Mouse (Mus musculus) cerebellum, adult 2 months (tissue): ENCODE measurements around the gene Gdpd5. TPM values are rescaled to one million over a fixed set of nuclear protein-coding genes. Genes with fewer than 3 reads are reported as not detected.

ENCODE experiments used
- DNase-seq, 2 experiments: peaks; one replicate each; pipeline ENCODE4 v3.0.0; 2021
- H3K27ac ChIP-seq: fragments of 200-500 bp; 2 replicates; pipeline ENCODE4 v1.5.1; 2012; ENCODE audit warnings: low read length, control low read depth, inconsistent platforms; ENCODE audit not compliant: insufficient read depth
- H3K27me3 ChIP-seq: fragments of 200-500 bp; 2 replicates; pipeline ENCODE4 v1.6.1; 2012; ENCODE audit warnings: inconsistent platforms, mild to moderate bottlenecking, low read length, moderate library complexity; ENCODE audit not compliant: control insufficient read depth, insufficient read depth
- H3K4me1 ChIP-seq: fragments of 200-500 bp; 2 replicates; pipeline ENCODE4 v1.6.1; 2011; ENCODE audit warnings: low read length; ENCODE audit not compliant: control insufficient read depth, insufficient read depth
- H3K4me3 ChIP-seq: fragments of 200-500 bp; replicated peaks from 2 replicates; pipeline ENCODE3; 2011; ENCODE audit warnings: mild to moderate bottlenecking, low read depth, low read length, control low read depth; ENCODE audit not compliant: insufficient read depth
- CTCF ChIP-seq: fragments of 200-500 bp; IDR thresholded peaks from 2 replicates; pipeline ENCODE4 v1.5.1; 2011; ENCODE audit warnings: low read depth, mild to moderate bottlenecking, control low read depth, low read length, moderate library complexity, borderline replicate concordance; ENCODE audit not compliant: insufficient read depth
- POLR2A ChIP-seq: fragments of 200-500 bp; IDR thresholded peaks from 2 replicates; pipeline ENCODE4 v1.6.1; 2011; ENCODE audit warnings: low read length, control low read depth, borderline replicate concordance; ENCODE audit not compliant: insufficient read depth
- WGBS: fragments of 180-500 bp; shearing (Covaris S2); methylation state at CpG from one replicate; pipeline ENCODE4 v1.1.7; 2018; 5-methylcytosine and 5-hydroxymethylcytosine counted together
- polyA plus RNA-seq: library from polyadenylated mRNA; depleted of rRNA; stranded (reverse); fragments of >200 nt; gene quantifications from 2 replicates; pipeline ENCODE4 v1.2.3, GENCODE M21; 2012

Gene Gdpd5
- polyA plus RNA-seq, 1 experiment = 49.4 TPM

- TF ChIP-seq POLR2A (no peak), CTCF (no peak)
- H3K27ac ChIP-seq = no peak overlapping the region
- peaks cover 5% of the 10 kb centered on the region for H3K4me1 ChIP-seq
- WGBS = 81% methylated on average over 12 of the region's 12 CpGs
- no peaks in the 10 kb centered on the region for H3K27me3 ChIP-seq
- no peak for DNase-seq
- H3K4me3 ChIP-seq = no peak overlapping the region
Observed at GRCm38 (mm10) chr7:99404031-99404735, 23.0 kb downstream of the Gdpd5 start.

DNA sequence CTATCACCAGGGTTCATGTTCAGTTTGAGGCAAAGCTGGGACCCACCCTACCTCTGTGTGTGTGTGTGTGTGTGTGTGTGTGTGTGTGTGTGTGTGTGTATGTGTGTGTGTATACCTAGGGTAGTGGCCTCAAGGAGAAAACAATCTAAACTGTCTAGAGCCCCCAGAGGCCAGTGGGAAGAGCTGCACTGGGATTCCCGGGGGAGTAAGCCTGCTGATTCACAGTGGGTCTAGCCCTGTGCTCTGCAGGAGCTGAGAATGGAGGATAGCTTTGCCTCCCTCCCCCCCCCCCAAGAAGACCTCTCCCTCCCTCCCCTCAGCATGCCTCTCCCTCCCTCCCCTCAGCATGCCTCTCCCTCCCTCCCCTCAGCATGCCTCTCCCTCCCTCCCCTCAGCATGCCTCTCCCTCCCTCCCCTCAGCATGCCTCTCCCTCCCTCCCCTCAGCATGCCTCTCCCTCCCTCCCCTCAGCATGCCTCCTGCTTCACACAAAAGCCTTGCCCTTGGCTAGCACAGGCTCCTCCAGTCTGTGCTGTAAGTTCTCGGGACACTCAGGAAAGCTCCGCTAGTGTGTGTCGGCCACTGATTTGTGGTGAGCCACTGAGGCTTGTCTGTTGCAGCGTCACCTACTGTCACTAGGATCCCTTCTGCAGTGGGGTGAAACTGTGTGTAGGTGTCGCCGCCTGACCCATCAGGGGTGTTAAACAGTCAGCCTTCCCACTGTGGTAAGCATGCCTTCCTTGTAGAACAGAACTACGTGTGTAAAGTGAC is 24.4 kb downstream of the Gdpd5 start:
- Histone ChIP-seq H3K27me3 (no peaks in the 10 kb centered on the region), H3K4me3 (no peak overlapping the region), H3K4me1 (peaks cover 5% of the 10 kb centered on the region), H3K27ac (no peak overlapping the region)
- 60% methylated on average over 8 of the region's 8 CpGs for WGBS
- DNase-seq = no peak
- TF ChIP-seq POLR2A = no peak
- no peak for TF ChIP-seq CTCF

DNA sequence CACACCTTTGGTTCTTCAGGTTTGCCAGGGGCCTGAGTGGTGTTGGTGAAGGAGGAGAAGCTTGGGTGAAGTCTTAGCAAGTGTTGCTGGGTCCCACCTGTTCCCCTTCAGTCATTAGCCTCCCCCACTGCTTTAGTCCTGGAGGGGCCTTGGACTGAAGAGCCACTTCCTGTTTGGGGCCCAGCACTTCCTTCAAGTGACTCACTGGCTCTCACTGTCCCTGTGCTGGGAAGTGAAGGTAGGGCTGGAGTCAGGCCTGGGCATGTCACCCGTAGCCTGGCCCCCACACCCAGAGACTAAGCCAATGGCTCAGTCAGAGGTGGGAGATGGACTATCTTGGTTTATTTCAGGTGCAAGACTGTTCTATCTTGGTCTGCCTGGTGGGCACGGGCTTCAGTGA is 26.4 kb downstream of the Gdpd5 start:
- Histone ChIP-seq H3K4me1 (peaks cover 5% of the 10 kb centered on the region), H3K27ac (no peak overlapping the region), H3K27me3 (no peaks in the 10 kb centered on the region), H3K4me3 (no peak overlapping the region)
- DNase-seq = no peak
- TF ChIP-seq CTCF = no peak
- no peak for TF ChIP-seq POLR2A
- WGBS = 87% methylated on average over 2 of the region's 2 CpGs

GRCm38 (mm10) chr7:99409441-99410222 is 28.4 kb downstream of the Gdpd5 start:
- peaks cover 5% of the 10 kb centered on the region for H3K4me1 ChIP-seq
- H3K27me3 ChIP-seq = no peaks in the 10 kb centered on the region
- no peak for DNase-seq
- WGBS = 88% methylated on average over 8 of the region's 8 CpGs
- TF ChIP-seq CTCF = no peak
- TF ChIP-seq POLR2A = no peak
- no peak overlapping the region for H3K27ac ChIP-seq
- no peak overlapping the region for H3K4me3 ChIP-seq

DNA sequence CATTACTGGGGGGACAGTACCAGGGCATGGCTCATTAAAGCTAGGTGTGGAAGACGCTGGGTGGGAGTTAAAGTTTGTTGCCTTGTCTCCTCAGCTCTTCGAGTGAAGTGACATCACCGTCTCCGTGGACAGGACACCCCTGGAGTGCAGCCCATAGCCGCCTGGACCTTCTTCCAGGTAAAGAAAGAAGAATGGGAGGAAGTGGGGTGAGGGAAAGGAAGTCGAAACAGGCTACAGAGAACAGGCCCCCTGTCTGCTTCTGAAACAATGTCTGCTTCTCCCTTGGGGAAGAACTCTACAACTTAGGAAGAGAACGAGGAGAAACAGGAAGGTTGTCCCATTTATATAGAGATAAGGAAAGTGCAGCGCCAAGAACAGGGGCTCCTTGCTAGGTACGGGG is 29.1 kb downstream of the Gdpd5 start:
- no peak for DNase-seq
- TF ChIP-seq POLR2A = no peak
- TF ChIP-seq CTCF = no peak
- Histone ChIP-seq H3K4me1 (peaks cover 8% of the 10 kb centered on the region), H3K27me3 (no peaks in the 10 kb centered on the region), H3K4me3 (no peak overlapping the region), H3K27ac (no peak overlapping the region)
- WGBS = 93% methylated on average over 9 of the region's 9 CpGs

DNA sequence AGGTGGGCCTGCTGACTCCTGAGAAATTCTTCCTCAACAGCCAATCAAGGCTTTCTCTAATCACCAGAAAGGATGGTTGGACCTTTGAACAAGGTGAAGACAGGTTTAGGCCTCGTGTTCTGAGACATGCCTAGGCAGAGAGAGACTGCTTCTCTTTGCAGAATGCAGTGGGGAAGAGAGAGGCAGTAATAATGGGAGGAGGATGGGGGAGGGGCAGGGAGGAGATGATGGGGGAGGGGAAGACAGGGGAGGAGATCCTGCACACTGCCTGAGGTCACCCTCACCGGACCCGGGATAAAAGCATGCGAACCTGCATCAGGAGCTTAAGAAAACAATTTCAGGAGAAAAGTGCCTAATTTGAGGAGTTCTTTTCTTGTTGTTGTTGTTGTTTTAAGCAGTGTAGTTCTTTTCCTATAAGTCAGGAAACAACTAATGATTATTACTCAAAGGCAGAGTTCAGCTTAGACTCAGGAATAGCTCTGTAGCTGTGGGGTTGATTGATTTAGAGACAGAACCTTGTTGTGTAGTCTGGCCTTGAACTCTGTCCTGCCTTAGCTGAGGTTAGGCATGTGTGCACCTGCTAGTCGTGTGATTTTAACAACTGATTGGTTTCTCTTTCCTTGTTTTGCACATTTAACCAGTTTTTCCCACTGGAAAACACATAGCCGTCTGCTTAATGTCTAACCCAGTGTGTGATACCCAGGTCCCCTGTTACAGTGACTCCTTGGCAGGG is 30.0 kb downstream of the Gdpd5 start:
- DNase-seq = no peak
- Histone ChIP-seq H3K27me3 (no peaks in the 10 kb centered on the region), H3K27ac (no peak overlapping the region), H3K4me3 (no peak overlapping the region), H3K4me1 (peaks cover 8% of the 10 kb centered on the region)
- no peak for TF ChIP-seq CTCF
- no peak for TF ChIP-seq POLR2A
- 75% methylated on average over 6 of the region's 6 CpGs for WGBS

GRCm38 (mm10) chr7:99415045-99415444 is 33.8 kb downstream of the Gdpd5 start:
- H3K27ac ChIP-seq = no peak overlapping the region
- peaks cover 7% of the 10 kb centered on the region for H3K4me1 ChIP-seq
- WGBS = 42% methylated on average over 4 of the region's 4 CpGs
- peak in 1 of 2 experiments; percentile 37 for DNase-seq
- H3K27me3 ChIP-seq = no peaks in the 10 kb centered on the region
- no peak overlapping the region for H3K4me3 ChIP-seq
- no peak for TF ChIP-seq POLR2A
- no peak for TF ChIP-seq CTCF
